Mouse (Mus musculus) heart, embryonic 16.5 days (tissue): ENCODE data around the gene Vmac. TPM values are rescaled to one million over a fixed set of nuclear protein-coding genes. Genes with fewer than 3 reads are reported as not detected.

Experiments used
- ATAC-seq: fragments of 200-750 bp; cut with Nextera tagmentation; replicated peaks from 2 replicates; pipeline ENCODE4 v1.8.0; 2017; ENCODE audit warnings: moderate number of reproducible peaks; ENCODE audit not compliant: insufficient read depth, low FRiP score; ENCODE audit errors: extremely low read depth
- H3K27ac ChIP-seq: fragments of 300-500 bp; sonication (generic); 2 replicates; pipeline ENCODE4 v1.5.1; 2014; ENCODE audit warnings: mild to moderate bottlenecking, low read length, control low read depth, moderate library complexity
- H3K27me3 ChIP-seq: fragments of 300-500 bp; sonication (generic); 2 replicates; pipeline ENCODE4 v1.6.1; 2014; ENCODE audit warnings: low read length, mixed read lengths; ENCODE audit not compliant: control insufficient read depth, insufficient read depth
- H3K36me3 ChIP-seq: fragments of 300-500 bp; sonication (generic); 2 replicates; pipeline ENCODE4 v1.6.1; 2014; ENCODE audit not compliant: control insufficient read depth, insufficient read depth
- H3K4me1 ChIP-seq: fragments of 300-500 bp; sonication (generic); 2 replicates; pipeline ENCODE4 v1.6.1; 2014; ENCODE audit warnings: low read length, mixed read lengths; ENCODE audit not compliant: control insufficient read depth, insufficient read depth
- H3K4me2 ChIP-seq: fragments of 300-500 bp; sonication (generic); 2 replicates; pipeline ENCODE4 v1.6.1; 2014; ENCODE audit warnings: low read depth, mild to moderate bottlenecking, control low read depth, low read length
- H3K4me3 ChIP-seq: fragments of 300-500 bp; sonication (generic); 2 replicates; pipeline ENCODE4 v1.5.1; 2014; ENCODE audit warnings: mild to moderate bottlenecking, control low read depth, low read length
- H3K9ac ChIP-seq: fragments of 300-500 bp; sonication (generic); 2 replicates; pipeline ENCODE4 v1.6.1; 2014; ENCODE audit warnings: low read length, control low read depth
- H3K9me3 ChIP-seq: fragments of 300-500 bp; sonication (generic); replicated peaks from 2 replicates; pipeline ENCODE4 v1.6.1; 2016; ENCODE audit warnings: low read length; ENCODE audit not compliant: control insufficient read depth
- WGBS: fragments of 180-500 bp; shearing (Covaris S2); extraction: QIAGEN DNeasy Blood & Tissue Kit; methylation state at CpG from one replicate; pipeline ENCODE4 v1.1.7; 2014; 5-methylcytosine and 5-hydroxymethylcytosine counted together
- polyA plus RNA-seq: library from polyadenylated mRNA; unstranded; fragments of >200 nt; fragmentation: Nextera tagmentation; extraction: Ambion mirVana; gene quantifications from 2 replicates; pipeline ENCODE4 v1.2.1, GENCODE M21; 2015

Vmac gene
- polyA plus RNA-seq, 1 experiment from 2014 or later, result 14.6 TPM

DNA sequence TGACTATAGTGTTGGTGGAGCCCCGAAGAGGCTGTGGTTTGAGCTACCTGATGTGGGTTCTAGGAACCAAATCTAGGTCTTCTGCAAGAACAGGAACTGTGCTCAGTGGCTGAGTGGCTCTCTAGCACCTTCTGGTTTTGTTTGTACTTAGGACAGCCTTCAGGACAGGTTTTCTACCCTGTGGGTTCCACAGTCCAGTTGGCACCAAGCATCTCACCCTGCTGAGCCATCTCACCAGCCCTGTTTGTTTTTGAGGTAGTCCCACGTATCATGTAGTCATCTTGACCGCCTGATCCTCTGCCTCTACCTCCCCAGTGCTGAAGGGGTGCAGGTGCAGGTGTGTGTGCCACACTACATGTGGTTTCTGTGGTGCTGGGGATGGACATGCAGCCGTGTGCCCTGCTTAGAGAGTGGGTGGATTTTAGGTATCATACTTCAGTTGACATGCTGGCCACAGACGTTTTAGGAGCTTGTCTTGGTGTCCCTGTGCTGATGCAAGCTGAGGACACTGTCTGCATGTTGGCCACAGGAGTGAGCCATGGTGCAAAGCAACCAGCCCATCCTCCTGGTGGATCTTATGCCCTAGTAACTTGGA lies 34.2 kb downstream of the Vmac start:
- no peak overlapping the region for H3K4me3 ChIP-seq
- no peak for ATAC-seq
- WGBS, result 84% methylated on average over 5 of the region's 5 CpGs
- peaks cover 20% of the 10 kb centered on the region for H3K4me1 ChIP-seq
- no peak overlapping the region for H3K9ac ChIP-seq
- no peaks in the 10 kb centered on the region for H3K9me3 ChIP-seq
- H3K27ac ChIP-seq, result no peak overlapping the region
- peaks cover 13% of the 10 kb centered on the region for H3K36me3 ChIP-seq
- no peak overlapping the region for H3K4me2 ChIP-seq
- H3K27me3 ChIP-seq, result no peaks in the 10 kb centered on the region

- Histone ChIP-seq H3K4me2 (no peak overlapping the region), H3K27me3 (no peaks in the 10 kb centered on the region), H3K9ac (no peak overlapping the region), H3K27ac (no peak overlapping the region), H3K4me1 (peaks cover 18% of the 10 kb centered on the region), H3K36me3 (peaks cover 13% of the 10 kb centered on the region), H3K9me3 (no peaks in the 10 kb centered on the region), H3K4me3 (no peak overlapping the region)
- ATAC-seq, result no peak
- 23% methylated on average over 3 of the region's 3 CpGs for WGBS
Observed at GRCm38 (mm10) chr17:56682880-56683279, 34.9 kb downstream of the Vmac start.

- ATAC-seq, result no peak
- Histone ChIP-seq H3K27ac (no peak overlapping the region), H3K9ac (no peak overlapping the region), H3K4me3 (no peak overlapping the region), H3K27me3 (no peaks in the 10 kb centered on the region), H3K4me2 (no peak overlapping the region), H3K36me3 (peaks cover 15% of the 10 kb centered on the region), H3K4me1 (peaks cover 19% of the 10 kb centered on the region), H3K9me3 (no peaks in the 10 kb centered on the region)
- 68% methylated on average over 4 of the region's 4 CpGs for WGBS
Observed at GRCm38 (mm10) chr17:56681791-56682190, 36.0 kb downstream of the Vmac start.

DNA sequence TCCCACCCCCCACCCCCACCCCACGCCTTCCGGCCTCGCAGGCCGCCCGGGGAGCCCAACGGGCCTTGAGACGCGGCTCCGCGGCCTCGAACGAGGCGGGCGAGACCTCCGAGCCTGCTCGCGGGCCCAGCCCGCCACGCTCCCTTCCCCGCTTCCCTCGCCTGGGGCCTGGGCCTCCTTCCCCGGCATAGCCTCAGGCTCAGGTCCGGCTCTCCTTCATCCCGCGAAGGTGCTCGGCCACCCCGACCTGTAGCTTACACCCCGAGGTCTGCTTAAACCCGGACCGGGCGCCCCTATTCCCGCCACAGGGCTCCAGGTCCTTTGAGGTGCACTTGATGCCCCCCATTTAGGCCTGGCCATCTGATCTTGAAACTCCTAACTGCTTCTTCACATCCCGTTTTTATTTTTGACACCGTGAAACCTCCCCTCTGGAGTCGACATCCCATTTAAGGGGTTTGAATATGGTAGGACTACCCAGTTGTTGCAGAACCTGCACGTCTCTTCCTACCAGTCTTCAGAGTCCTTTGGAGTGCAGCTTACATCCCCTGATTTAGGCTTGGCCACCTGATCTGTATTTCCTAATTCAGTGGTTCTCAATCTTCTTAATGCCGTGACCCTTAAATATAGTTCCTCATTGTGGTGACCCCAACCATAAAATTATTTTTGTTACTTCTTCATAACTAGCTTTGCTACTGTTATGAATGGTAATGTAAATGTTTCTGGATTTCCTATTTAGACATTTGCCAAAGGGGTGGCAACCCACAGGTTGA lies 44.0 kb downstream of the Vmac start:
- H3K4me2 ChIP-seq, result peak overlapping the region; percentile 79
- no peaks in the 10 kb centered on the region for H3K27me3 ChIP-seq
- peaks cover 7% of the 10 kb centered on the region; the same call in 1 of the 2 replicates for H3K36me3 ChIP-seq
- H3K9me3 ChIP-seq, result no peaks in the 10 kb centered on the region
- peak; percentile 10 for ATAC-seq
- H3K27ac ChIP-seq, result peak overlapping the region; percentile 80
- H3K9ac ChIP-seq, result peak overlapping the region; percentile 88
- H3K4me3 ChIP-seq, result peak overlapping the region; percentile 66
- WGBS, result 1% methylated on average over 36 of the region's 37 CpGs
- H3K4me1 ChIP-seq, result peaks cover 11% of the 10 kb centered on the region

- peaks cover 7% of the 10 kb centered on the region; the same call in 1 of the 2 replicates for H3K36me3 ChIP-seq
- peak within 1 kb of the TSS; percentile 66 for H3K4me3 ChIP-seq
- WGBS, result 0% methylated on average over 63 of the region's 66 CpGs
- no peaks in the 10 kb centered on the region for H3K27me3 ChIP-seq
- H3K9ac ChIP-seq, result peak within 1 kb of the TSS; percentile 88
- peak; percentile 94 for ATAC-seq
- peak within 1 kb of the TSS; percentile 83 for H3K4me2 ChIP-seq
- H3K27ac ChIP-seq, result peak within 1 kb of the TSS; percentile 95
- no peaks in the 10 kb centered on the region for H3K9me3 ChIP-seq
- peaks cover 14% of the 10 kb centered on the region for H3K4me1 ChIP-seq
Observed at GRCm38 (mm10) chr17:56672941-56673646, 44.7 kb downstream of the Vmac start, which contains the start of gene Ranbp3. Gene Ranbp3 (plus strand): TSS chr17:56673294.

DNA sequence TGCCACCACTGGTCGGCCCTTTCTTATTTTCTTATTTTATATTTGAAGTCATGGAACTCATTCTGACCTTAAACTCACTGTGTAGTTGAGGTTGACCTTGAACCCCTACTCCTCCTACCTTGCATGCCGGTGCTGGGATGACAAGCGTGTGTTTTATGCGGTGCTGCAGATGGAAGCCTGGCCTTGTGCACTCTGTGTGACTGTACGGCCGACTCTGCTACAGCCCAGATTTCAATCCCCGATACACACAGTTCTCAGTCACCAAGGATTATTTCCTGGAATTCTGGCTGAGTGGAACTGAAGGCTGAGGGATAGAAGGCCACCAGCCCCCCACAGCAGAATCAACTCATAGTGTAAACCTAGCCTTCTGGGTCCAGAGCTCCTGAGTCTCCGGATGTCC lies 48.1 kb downstream of the Vmac start:
- no peak overlapping the region for H3K4me2 ChIP-seq
- H3K27me3 ChIP-seq, result peaks cover 3% of the 10 kb centered on the region; the same call in 1 of the 2 replicates
- WGBS, result 80% methylated on average over 8 of the region's 8 CpGs
- H3K36me3 ChIP-seq, result no peaks in the 10 kb centered on the region
- H3K9me3 ChIP-seq, result no peaks in the 10 kb centered on the region
- peaks cover 11% of the 10 kb centered on the region for H3K4me1 ChIP-seq
- no peak for ATAC-seq
- H3K27ac ChIP-seq, result no peak overlapping the region
- no peak overlapping the region for H3K9ac ChIP-seq
- no peak overlapping the region for H3K4me3 ChIP-seq

- peak overlapping the region; percentile 72 for H3K9ac ChIP-seq
- peak overlapping the region; percentile 96 for H3K4me2 ChIP-seq
- peaks cover 3% of the 10 kb centered on the region for H3K4me1 ChIP-seq
- WGBS, result 2% methylated on average over 31 of the region's 31 CpGs
- peaks cover 3% of the 10 kb centered on the region; the same call in 1 of the 2 replicates for H3K27me3 ChIP-seq
- ATAC-seq, result no peak
- no peaks in the 10 kb centered on the region for H3K36me3 ChIP-seq
- no peak overlapping the region for H3K27ac ChIP-seq
- no peaks in the 10 kb centered on the region for H3K9me3 ChIP-seq
- peak overlapping the region; percentile 56 for H3K4me3 ChIP-seq
Observed at GRCm38 (mm10) chr17:56668384-56669144, 49.3 kb downstream of the Vmac start.

- peaks cover 3% of the 10 kb centered on the region; the same call in 1 of the 2 replicates for H3K27me3 ChIP-seq
- 65% methylated on average over 3 of the region's 3 CpGs for WGBS
- H3K4me3 ChIP-seq, result no peak overlapping the region
- H3K9ac ChIP-seq, result no peak overlapping the region
- peaks cover 3% of the 10 kb centered on the region for H3K4me1 ChIP-seq
- no peak overlapping the region for H3K27ac ChIP-seq
- no peak for ATAC-seq
- H3K36me3 ChIP-seq, result no peaks in the 10 kb centered on the region
- no peaks in the 10 kb centered on the region for H3K9me3 ChIP-seq
- no peak overlapping the region for H3K4me2 ChIP-seq
Observed at GRCm38 (mm10) chr17:56667591-56667990, 50.2 kb downstream of the Vmac start.
